29 mouse cellular contexts compared by ENCODE assay signal in the genomic region with DNA sequence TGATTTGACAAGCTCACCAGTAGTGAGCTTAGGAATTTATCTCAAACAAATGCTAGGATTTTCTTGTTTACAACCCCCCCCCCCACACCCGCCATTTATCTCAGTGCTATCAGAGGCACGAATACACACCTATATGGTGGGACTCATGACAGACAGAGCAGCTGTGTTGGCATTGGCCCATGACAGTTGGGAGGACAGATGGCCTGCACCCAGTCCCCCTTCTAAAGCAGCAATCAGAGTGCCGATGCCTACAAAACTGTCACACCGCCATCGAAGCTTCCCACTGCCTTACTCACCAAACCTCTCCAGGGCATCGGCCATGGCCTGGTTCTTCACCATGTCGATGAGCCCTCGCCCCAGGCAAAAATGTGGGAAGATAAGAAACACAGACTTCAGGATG. TPM values are rescaled to one million over a fixed set of nuclear protein-coding genes. Genes with fewer than 3 reads are reported as not detected.
DNase-seq lines count a peak whose midpoint lies in the region; ATAC-seq lines count a peak whose summit lies in the region.
"Had no signal": no experiment of that assay in that cellular context is flagged by ENCODE, and none has a peak within 500 bp of the region (broad histone marks: within the 10 kb centered on the region; RNA-seq: fewer than 3 reads in every experiment).

No protein-coding gene starts in this region.

- no peaks in the 10 kb centered on the region for H3K27me3 ChIP-seq in forebrain, embryonic 13.5 days
- no peaks in the 10 kb centered on the region for H3K27me3 ChIP-seq in forebrain, embryonic 12.5 days
- H3K27me3 ChIP-seq in forebrain, embryonic 16.5 days (replicated peaks; ENCODE audit: control insufficient read depth, insufficient read depth, low read length): no peaks in the 10 kb centered on the region
- H3K27me3 ChIP-seq: heart, embryonic 15.5 days; hindbrain, embryonic 15.5 days; limb, embryonic 13.5 days; liver, embryonic 12.5 days; midbrain, embryonic 12.5 days had no signal

- ATAC-seq in forebrain, embryonic 13.5 days: peak; percentile 51; the same call in 1 of the 2 replicates
- ATAC-seq in forebrain, embryonic 12.5 days (ENCODE audit: low FRiP score): no peak
- peak; percentile 61 for ATAC-seq in forebrain, embryonic 16.5 days
- ATAC-seq: CD4-positive, CD25-positive, alpha-beta regulatory T cell, adult 4 months; intestine, embryonic 16.5 days; liver, embryonic 12.5 days had no signal

- no peak overlapping the region for H3K9ac ChIP-seq in forebrain, embryonic 13.5 days
- H3K9ac ChIP-seq in forebrain, embryonic 12.5 days: no peak overlapping the region
- no peak overlapping the region for H3K9ac ChIP-seq in forebrain, embryonic 16.5 days (replicated peaks; ENCODE audit: low read depth, low read length)
- H3K9ac ChIP-seq: heart, embryonic 15.5 days; hindbrain, embryonic 15.5 days; limb, embryonic 13.5 days; liver, embryonic 12.5 days; midbrain, embryonic 12.5 days had no signal

- no peak overlapping the region for H3K4me3 ChIP-seq in forebrain, embryonic 13.5 days
- no peak overlapping the region for H3K4me3 ChIP-seq in forebrain, embryonic 12.5 days (replicated peaks)
- no peak overlapping the region for H3K4me3 ChIP-seq in forebrain, embryonic 16.5 days (replicated peaks; ENCODE audit: low read length)
- H3K4me3 ChIP-seq: heart, embryonic 15.5 days; hindbrain, embryonic 15.5 days; limb, embryonic 13.5 days; liver, embryonic 12.5 days; midbrain, embryonic 12.5 days had no signal

- no peaks in the 10 kb centered on the region for H3K9me3 ChIP-seq in forebrain, embryonic 13.5 days (replicated peaks)
- H3K9me3 ChIP-seq in forebrain, embryonic 12.5 days: no peaks in the 10 kb centered on the region
- no peaks in the 10 kb centered on the region for H3K9me3 ChIP-seq in forebrain, embryonic 16.5 days (ENCODE audit: control insufficient read depth, low read length)
- H3K9me3 ChIP-seq: heart, embryonic 15.5 days; hindbrain, embryonic 15.5 days; limb, embryonic 13.5 days; liver, embryonic 12.5 days; midbrain, embryonic 12.5 days had no signal

- peak; percentile 41 for DNase-seq in layer of hippocampus, adult 11-12 months (ENCODE audit: low spot score)
- DNase-seq in layer of hippocampus, adult 9-10 months (ENCODE audit: low spot score): no peak
- DNase-seq in layer of hippocampus, postnatal 36 days: peak; percentile 29 to 38
- no peak for DNase-seq in ovary, postnatal 36 days (ENCODE audit: low spot score)
- DNase-seq: adrenal gland, postnatal 25 days; gastrocnemius, postnatal 36 days; heart, postnatal 36 days; kidney, adult 9 months; kidney, postnatal 14 days; lung, adult 18-20 months; lung, postnatal 10 days; spleen, adult 18-20 months had no signal

- no peak overlapping the region for H3K4me2 ChIP-seq in forebrain, embryonic 13.5 days
- no peak overlapping the region for H3K4me2 ChIP-seq in forebrain, embryonic 12.5 days
- no peak overlapping the region for H3K4me2 ChIP-seq in forebrain, embryonic 16.5 days (ENCODE audit: low read length)
- H3K4me2 ChIP-seq: heart, embryonic 15.5 days; hindbrain, embryonic 15.5 days; limb, embryonic 13.5 days; liver, embryonic 12.5 days; midbrain, embryonic 12.5 days had no signal

- 87% methylated on average over 8 of the region's 8 CpGs for WGBS in forebrain, embryonic 13.5 days
- whole genome bisulfite sequencing in forebrain, embryonic 12.5 days: 90% methylated on average over 8 of the region's 8 CpGs
- WGBS in forebrain, embryonic 16.5 days: 62% methylated on average over 8 of the region's 8 CpGs

- H3K4me1 ChIP-seq in forebrain, embryonic 13.5 days: no peaks in the 10 kb centered on the region
- 0 out of 2 replicates have a peak, but pooled peaks cover 2% of the 10 kb centered on the region for H3K4me1 ChIP-seq in forebrain, embryonic 12.5 days
- no peaks in the 10 kb centered on the region for H3K4me1 ChIP-seq in forebrain, embryonic 16.5 days (replicated peaks; ENCODE audit: control insufficient read depth, insufficient read depth, low read length)
- H3K4me1 ChIP-seq: heart, embryonic 15.5 days; limb, embryonic 13.5 days; liver, embryonic 12.5 days; midbrain, embryonic 12.5 days had no signal

- H3K36me3 ChIP-seq in forebrain, embryonic 13.5 days (ENCODE audit: poor library complexity, severe bottlenecking): peaks cover 31% of the 10 kb centered on the region
- H3K36me3 ChIP-seq in forebrain, embryonic 12.5 days (replicated peaks): 0 out of 2 replicates have a peak, but pooled peaks cover 7% of the 10 kb centered on the region
- no peaks in the 10 kb centered on the region for H3K36me3 ChIP-seq in forebrain, embryonic 16.5 days (ENCODE audit: control insufficient read depth, insufficient read depth)
- H3K36me3 ChIP-seq: hindbrain, embryonic 15.5 days had no signal

- H3K27ac ChIP-seq in forebrain, embryonic 13.5 days: no peak overlapping the region
- H3K27ac ChIP-seq in forebrain, embryonic 12.5 days: no peak overlapping the region
- H3K27ac ChIP-seq in forebrain, embryonic 16.5 days (ENCODE audit: low read length): no peak overlapping the region
- H3K27ac ChIP-seq: heart, embryonic 15.5 days; hindbrain, embryonic 15.5 days; limb, embryonic 13.5 days; liver, embryonic 12.5 days; midbrain, embryonic 12.5 days had no signal

RNA-seq across cellular contexts. Expression of a gene that starts 32.1 kb away (rescaled TPM):
- polyA plus RNA-seq in forebrain, embryonic 13.5 days (2015; fragmentation: Nextera tagmentation; extraction: Ambion mirVana): 131 and 134 TPM in 2 replicates
- 95.1 and 105 TPM in 2 replicates for polyA plus RNA-seq in forebrain, embryonic 12.5 days (2016; fragmentation: Nextera tagmentation; extraction: Ambion mirVana)
- 157 and 158 TPM in 2 replicates for polyA plus RNA-seq in forebrain, embryonic 16.5 days (2015; fragmentation: Nextera tagmentation; extraction: Ambion mirVana)
- total RNA-seq in layer of hippocampus, postnatal 36 days (2021): 10 to 100 TPM; 13.9 to 19.7 TPM

RNA-seq across cellular contexts. Expression of a gene that starts 54.7 kb away (rescaled TPM):
- not detected in 2 replicates for polyA plus RNA-seq in forebrain, embryonic 13.5 days (2015; fragmentation: Nextera tagmentation; extraction: Ambion mirVana)
- polyA plus RNA-seq in forebrain, embryonic 12.5 days (2016; fragmentation: Nextera tagmentation; extraction: Ambion mirVana): not detected in 2 replicates
- polyA plus RNA-seq in forebrain, embryonic 16.5 days (2015; fragmentation: Nextera tagmentation; extraction: Ambion mirVana): not detected in 2 replicates
- total RNA-seq in layer of hippocampus, postnatal 36 days (2021): not detected
- total RNA-seq: adrenal gland, postnatal 25 days; gastrocnemius, adult 18-20 months; gastrocnemius, postnatal 36 days; heart, postnatal 36 days; layer of hippocampus, adult 8-10 months; left cerebral cortex, postnatal 14 days; monocyte, adult 5-6 weeks; neutrophil, adult 5-6 weeks had no signal
- polyA plus RNA-seq: embryonic facial prominence, embryonic 11.5 days; heart, embryonic 15.5 days; hindbrain, embryonic 15.5 days; intestine, embryonic 16.5 days; limb, embryonic 13.5 days; liver, embryonic 12.5 days; midbrain, embryonic 12.5 days; thymus, postnatal 0 days had no signal

Comparison
In these comparisons a context has a peak if more than half of its experiments do, and no peak if none do; other contexts are left out.
1. DNase-seq: peak in layer of hippocampus, adult 11-12 months (single experiment) and layer of hippocampus, postnatal 36 days (2 of 2); none in layer of hippocampus, adult 9-10 months (single experiment) and ovary, postnatal 36 days (single experiment).